Mouse (Mus musculus) liver, postnatal 0 days (tissue): Measurements from ENCODE around the gene Stk10. TPM values are rescaled to one million over a fixed set of nuclear protein-coding genes. Genes with fewer than 3 reads are reported as not detected.

Source experiments
- ATAC-seq: fragments of 200-750 bp; cut with Nextera tagmentation; 2 replicates; pipeline ENCODE4 v1.8.0; 2017; ENCODE audit warnings: mild to moderate bottlenecking, moderate library complexity
- DNase-seq: peaks from one replicate; pipeline ENCODE4 v3.0.0-alpha.2; 2016
- H3K27ac ChIP-seq: fragments of 300-500 bp; sonication (generic); 2 replicates; pipeline ENCODE4 v1.5.1; 2014; ENCODE audit warnings: antibody characterized with exemption, moderate library complexity, mild to moderate bottlenecking, low read depth
- H3K27me3 ChIP-seq: fragments of 300-500 bp; sonication (generic); 2 replicates; pipeline ENCODE4 v1.6.1; 2014; ENCODE audit warnings: low read length, control low read depth, mixed read lengths; ENCODE audit not compliant: insufficient read depth
- H3K36me3 ChIP-seq: fragments of 300-500 bp; sonication (generic); replicated peaks from 2 replicates; pipeline ENCODE4 v1.6.1; 2014; ENCODE audit warnings: mild to moderate bottlenecking, control low read depth, low read length, moderate library complexity, mixed read lengths; ENCODE audit not compliant: insufficient read depth
- H3K4me1 ChIP-seq: fragments of 300-500 bp; sonication (generic); 2 replicates; pipeline ENCODE4 v1.6.1; 2014; ENCODE audit warnings: antibody characterized with exemption, mild to moderate bottlenecking, control low read depth; ENCODE audit not compliant: insufficient read depth
- H3K4me2 ChIP-seq: fragments of 300-500 bp; sonication (generic); 2 replicates; pipeline ENCODE4 v1.6.1; 2014; ENCODE audit warnings: low read depth, mild to moderate bottlenecking, low read length, moderate library complexity, mixed read lengths
- H3K4me3 ChIP-seq: fragments of 300-500 bp; sonication (generic); 2 replicates; pipeline ENCODE4 v1.5.1; 2014; ENCODE audit warnings: low read depth, low read length
- H3K9ac ChIP-seq: fragments of 300-500 bp; sonication (generic); replicated peaks from 2 replicates; pipeline ENCODE4 v1.6.1; 2014; ENCODE audit warnings: mild to moderate bottlenecking, moderate library complexity
- H3K9me3 ChIP-seq: fragments of 300-500 bp; sonication (generic); 2 replicates; pipeline ENCODE4 v1.6.1; 2016; ENCODE audit warnings: mild to moderate bottlenecking, control low read depth, low read length, mixed read lengths
- CTCF ChIP-seq: sonication (generic); IDR thresholded peaks from 2 replicates; pipeline ENCODE4 v1.5.1; 2016; ENCODE audit warnings: antibody characterized with exemption, low read depth
- EP300 ChIP-seq: IDR thresholded peaks from 2 replicates; pipeline ENCODE4 v1.6.1; 2016; ENCODE audit warnings: antibody characterized with exemption, low read depth, mild to moderate bottlenecking
- WGBS: fragments of 180-500 bp; shearing (Covaris S2); extraction: QIAGEN DNeasy Blood & Tissue Kit; methylation state at CpG from one replicate; pipeline ENCODE4 v1.1.7; 2014; ENCODE audit not compliant: insufficient replicate concordance; 5-methylcytosine and 5-hydroxymethylcytosine counted together
- polyA plus RNA-seq: library from polyadenylated mRNA; unstranded; fragments of >200 nt; fragmentation: Nextera tagmentation; extraction: Ambion mirVana; gene quantifications from 2 replicates; pipeline ENCODE4 v1.2.1, GENCODE M21; 2015

The Stk10 gene
- polyA plus RNA-seq, 1 experiment from 2014 or later, result 2.3 TPM

DNA sequence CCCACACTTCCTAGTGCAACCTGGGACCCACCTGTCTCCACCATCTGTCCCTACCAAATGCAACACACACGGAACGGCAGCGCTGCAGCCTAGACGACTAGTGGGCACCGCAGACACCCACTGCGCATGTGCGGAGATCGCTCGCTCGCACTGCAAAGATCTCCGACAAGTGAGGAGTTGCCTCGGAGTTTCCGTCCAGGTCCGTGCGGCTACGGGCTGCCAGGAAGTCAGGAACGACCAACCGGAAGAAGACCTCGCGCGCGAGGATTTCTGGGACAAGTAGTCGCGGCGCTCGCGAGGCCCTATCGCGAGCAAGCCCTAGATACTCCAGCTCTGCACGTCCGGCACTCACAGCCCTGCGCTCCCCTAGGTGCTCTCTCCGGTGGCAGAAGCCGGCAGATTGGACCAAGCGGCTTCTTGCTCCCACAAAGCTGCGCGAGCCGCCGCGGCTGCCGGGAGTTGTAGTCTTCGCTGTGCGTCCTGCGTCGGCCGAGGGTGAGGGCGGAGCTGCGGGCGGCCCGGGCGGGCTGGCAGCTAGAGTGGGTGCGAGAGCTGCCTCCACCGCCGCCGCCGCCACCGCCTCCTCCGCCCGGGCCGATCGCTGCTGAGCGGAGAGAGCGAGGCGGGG lies 109.3 kb downstream of the Stk10 start, which contains the start of gene Fbxw11:
Fbxw11 (plus strand) TSS at position 476 of the 628 bp plus-strand sequence.
- Histone ChIP-seq H3K27me3 (no peaks in the 10 kb centered on the region), H3K9me3 (no peaks in the 10 kb centered on the region), H3K4me1 (peaks cover 24% of the 10 kb centered on the region), H3K9ac (peak within 1 kb of the TSS; percentile 99), H3K36me3 (no peaks in the 10 kb centered on the region), H3K4me3 (peak within 1 kb of the TSS; percentile 98), H3K4me2 (peak within 1 kb of the TSS; percentile 82), H3K27ac (peak within 1 kb of the TSS; percentile 92)
- DNase-seq, result peak; percentile 96
- ATAC-seq, result peak; percentile 93
- WGBS, result under 1% methylated on average over 64 of the region's 64 CpGs
- TF ChIP-seq EP300 (no peak), CTCF (no peak)

GRCm38 (mm10) chr11:32642899-32643886 lies 110.1 kb downstream of the Stk10 start:
- H3K9ac ChIP-seq, result peak overlapping the region; percentile 99
- no peaks in the 10 kb centered on the region for H3K9me3 ChIP-seq
- peak overlapping the region; percentile 92 for H3K27ac ChIP-seq
- WGBS, result 1% methylated on average over 42 of the region's 54 CpGs
- H3K4me3 ChIP-seq, result peak overlapping the region; percentile 98
- peaks cover 28% of the 10 kb centered on the region for H3K4me1 ChIP-seq
- H3K4me2 ChIP-seq, result peak overlapping the region; percentile 82
- DNase-seq, result no peak
- TF ChIP-seq EP300 (no peak), CTCF (no peak)
- H3K27me3 ChIP-seq, result no peaks in the 10 kb centered on the region
- ATAC-seq, result peak; percentile 49
- H3K36me3 ChIP-seq, result no peaks in the 10 kb centered on the region

DNA sequence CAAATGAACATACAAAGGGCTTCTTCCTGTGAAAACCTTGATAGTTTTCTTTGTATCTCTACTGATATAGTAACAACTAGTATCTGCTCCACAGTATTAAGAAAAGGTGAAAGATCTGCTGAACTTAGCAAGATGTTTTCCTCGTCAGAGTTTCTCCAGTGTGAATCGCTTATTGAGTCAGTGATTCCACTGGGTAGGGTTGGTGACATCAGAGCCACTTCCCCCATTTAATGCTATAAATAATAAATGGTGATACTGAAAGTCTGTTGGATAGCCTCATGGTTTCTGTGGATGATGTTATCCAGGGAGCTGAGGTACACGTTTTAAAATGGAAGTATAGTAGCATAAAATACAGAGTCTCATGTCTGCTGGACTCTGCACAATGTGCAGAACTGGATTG lies 110.9 kb downstream of the Stk10 start:
- DNase-seq (no peak), ATAC-seq (no peak)
- H3K9ac ChIP-seq, result peak overlapping the region; percentile 99
- peak overlapping the region; percentile 92 for H3K27ac ChIP-seq
- peaks cover 28% of the 10 kb centered on the region for H3K4me1 ChIP-seq
- no peaks in the 10 kb centered on the region for H3K9me3 ChIP-seq
- H3K4me3 ChIP-seq, result peak overlapping the region; percentile 98
- no peaks in the 10 kb centered on the region for H3K27me3 ChIP-seq
- peak overlapping the region; percentile 82 for H3K4me2 ChIP-seq
- TF ChIP-seq CTCF, result no peak
- TF ChIP-seq EP300, result no peak
- 17% methylated on average over 3 of the region's 3 CpGs for WGBS
- H3K36me3 ChIP-seq, result no peaks in the 10 kb centered on the region

DNA sequence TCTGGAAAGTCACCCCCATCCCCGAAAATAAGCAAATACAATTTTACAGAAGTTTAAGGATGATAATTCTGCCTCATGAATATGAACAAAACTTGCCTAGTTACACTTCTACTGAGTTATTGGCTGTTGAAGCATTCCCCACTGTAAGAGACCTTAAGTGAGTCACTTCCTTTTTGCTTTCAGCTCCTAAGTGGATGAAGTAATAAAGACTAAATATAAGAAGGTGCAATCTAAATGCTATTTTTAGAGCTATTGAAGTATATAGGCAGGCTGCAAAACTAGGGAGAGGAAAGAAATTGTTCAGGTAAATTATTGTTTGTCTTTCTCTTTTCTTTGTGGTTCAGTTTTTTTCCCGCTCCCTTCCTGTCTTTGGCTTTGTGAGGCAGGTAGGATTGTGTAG lies 114.2 kb downstream of the Stk10 start:
- Histone ChIP-seq H3K4me3 (no peak overlapping the region), H3K27ac (no peak overlapping the region), H3K27me3 (no peaks in the 10 kb centered on the region), H3K4me1 (peaks cover 25% of the 10 kb centered on the region), H3K9ac (no peak overlapping the region), H3K4me2 (no peak overlapping the region), H3K9me3 (no peaks in the 10 kb centered on the region), H3K36me3 (no peaks in the 10 kb centered on the region)
- WGBS, result 67% methylated on average over 2 of the region's 2 CpGs
- ATAC-seq (no peak), DNase-seq (no peak)
- TF ChIP-seq EP300 (no peak), CTCF (no peak)

DNA sequence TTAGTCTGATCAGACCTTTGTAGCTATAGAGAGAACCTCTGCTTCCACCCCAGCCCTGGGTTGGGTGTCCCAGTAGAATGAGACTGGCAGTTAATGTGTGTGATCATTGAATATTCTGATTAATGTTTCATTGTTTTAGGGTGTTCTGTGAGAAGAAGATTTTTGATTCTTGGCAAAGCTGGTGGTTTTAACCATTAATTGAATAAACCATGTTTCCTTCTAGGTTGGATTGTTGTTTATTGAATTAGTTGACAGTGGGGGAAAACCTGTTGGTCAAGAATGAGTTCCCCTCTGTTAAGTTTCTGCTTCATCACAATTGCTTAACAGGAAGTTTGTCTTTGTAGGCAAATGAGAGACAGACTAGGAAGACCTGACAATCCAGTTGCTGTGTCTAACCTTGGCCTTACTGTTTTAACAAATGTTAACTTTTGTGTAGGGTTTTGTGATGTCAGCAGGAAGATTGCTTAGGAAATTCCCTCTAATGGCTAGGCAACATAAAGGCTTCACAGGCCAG lies 117.2 kb downstream of the Stk10 start:
- H3K36me3 ChIP-seq, result no peaks in the 10 kb centered on the region; the same call in 1 of the 2 replicates
- 0 out of 2 replicates have a peak overlapping the region, but pooled peaks have one; percentile 0 for H3K27ac ChIP-seq

More for the DNA sequence above, 117.2 kb downstream of the Stk10 start:
- Histone ChIP-seq H3K9ac (no peak overlapping the region), H3K4me3 (no peak overlapping the region), H3K4me1 (peaks cover 23% of the 10 kb centered on the region), H3K4me2 (no peak overlapping the region), H3K9me3 (no peaks in the 10 kb centered on the region), H3K27me3 (no peaks in the 10 kb centered on the region)
- TF ChIP-seq EP300, result no peak
- TF ChIP-seq CTCF, result no peak
- DNase-seq, result no peak
- no peak for ATAC-seq
